Mouse (Mus musculus): ENCODE results near the gene Rhcg.

DNA sequence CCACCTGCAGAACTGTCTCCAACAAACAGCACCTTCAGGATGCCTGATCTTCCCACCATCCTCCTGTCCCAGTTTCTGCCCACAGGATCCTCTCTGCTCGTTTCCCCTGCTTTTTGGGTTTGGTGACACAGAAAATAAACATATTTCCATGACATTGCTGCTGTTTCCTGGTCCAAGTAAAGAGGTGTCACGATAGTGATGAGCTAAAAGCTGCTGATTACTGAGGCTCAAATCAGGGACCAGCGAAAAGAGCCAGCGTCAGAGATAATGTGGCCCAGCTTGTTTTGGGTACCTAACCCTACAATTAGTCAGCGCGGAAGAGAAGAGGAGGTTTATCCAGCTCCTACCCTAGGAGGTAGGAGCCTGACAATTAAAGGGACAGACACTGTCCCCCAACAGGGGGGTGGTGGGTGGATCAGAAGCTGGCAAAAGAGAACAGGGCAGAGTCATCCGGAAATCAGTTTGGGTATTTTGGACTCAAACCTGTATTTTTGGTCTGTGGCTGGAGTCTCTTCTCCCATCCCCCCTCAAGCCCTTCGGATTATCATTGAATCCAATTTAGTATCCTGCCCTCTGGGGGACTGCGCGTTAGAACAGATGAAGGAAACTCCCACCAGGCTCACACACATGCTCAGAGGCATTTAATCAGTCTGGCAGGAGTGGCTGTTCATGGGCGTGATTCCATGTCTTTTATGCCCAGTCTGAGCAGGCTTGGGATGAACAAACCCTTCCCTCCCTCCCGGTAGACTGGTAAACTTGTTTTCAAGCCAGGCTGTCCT is 40.2 kb downstream of the Rhcg start:
- TF ChIP-seq CHD2 (IDR thresholded peaks at IDR 0.05; ENCODE audit: low read depth, low read length), result no peak
- no peak for TF ChIP-seq HCFC1 (IDR thresholded peaks at IDR 0.05; ENCODE audit: borderline replicate concordance, insufficient read depth, low read length)
- no peak for TF ChIP-seq ZNF384 (IDR thresholded peaks at IDR 0.05; ENCODE audit: low read depth, low read length)
- TF ChIP-seq ZC3H11A (IDR thresholded peaks at IDR 0.05; ENCODE audit: borderline replicate concordance, low read depth, low read length), result no peak
- no peak for TF ChIP-seq MAFK (IDR thresholded peaks at IDR 0.05; ENCODE audit: insufficient read depth, low read depth, low read length)
